Mouse (Mus musculus) liver, embryonic 13.5 days (tissue): Measurements from ENCODE around the gene Tut7. TPM values are rescaled to one million over a fixed set of nuclear protein-coding genes. Genes with fewer than 3 reads are reported as not detected.
"Not testable (repeated sequence)": the region's sequence is repeated elsewhere in the genome, so short reads cannot be mapped to it uniquely, and the experiment has no call there.

Source experiments
- ATAC-seq: fragments of 200-750 bp; cut with Nextera tagmentation; 2 replicates; pipeline ENCODE4 v1.8.0; 2017; ENCODE audit warnings: low read depth, mild to moderate bottlenecking, moderate number of reproducible peaks, moderate library complexity
- DNase-seq: peaks from one replicate; pipeline ENCODE4 v3.0.0; 2022
- H3K27ac ChIP-seq: fragments of 300-500 bp; sonication (generic); 2 replicates; pipeline ENCODE4 v1.5.1; 2015; ENCODE audit warnings: moderate library complexity, mild to moderate bottlenecking, inconsistent platforms
- H3K27me3 ChIP-seq: fragments of 300-500 bp; sonication (generic); 2 replicates; pipeline ENCODE4 v1.6.1; 2015; ENCODE audit warnings: mild to moderate bottlenecking, inconsistent platforms
- H3K36me3 ChIP-seq: fragments of 300-500 bp; sonication (generic); 2 replicates; pipeline ENCODE4 v1.6.1; 2015; ENCODE audit warnings: mild to moderate bottlenecking, inconsistent platforms
- H3K4me1 ChIP-seq: fragments of 300-500 bp; sonication (generic); replicated peaks from 2 replicates; pipeline ENCODE4 v1.6.1; 2015; ENCODE audit warnings: inconsistent platforms
- H3K4me2 ChIP-seq: fragments of 300-500 bp; sonication (generic); 2 replicates; pipeline ENCODE4 v1.6.1; 2015; ENCODE audit warnings: inconsistent platforms, mild to moderate bottlenecking, moderate library complexity
- H3K4me3 ChIP-seq: fragments of 300-500 bp; sonication (generic); replicated peaks from 2 replicates; pipeline ENCODE4 v1.5.1; 2015; ENCODE audit warnings: mild to moderate bottlenecking, inconsistent platforms
- H3K9ac ChIP-seq: fragments of 300-500 bp; sonication (generic); 2 replicates; pipeline ENCODE4 v1.6.1; 2015; ENCODE audit warnings: mild to moderate bottlenecking, inconsistent platforms
- H3K9me3 ChIP-seq: fragments of 300-500 bp; sonication (generic); replicated peaks from 2 replicates; pipeline ENCODE4 v1.6.1; 2016; ENCODE audit warnings: inconsistent platforms
- WGBS: fragments of 180-500 bp; shearing (Covaris S2); methylation state at CpG from one replicate; pipeline ENCODE4 v1.1.7; 2015; ENCODE audit not compliant: insufficient replicate concordance; 5-methylcytosine and 5-hydroxymethylcytosine counted together
- polyA plus RNA-seq: library from polyadenylated mRNA; unstranded; fragments of >200 nt; fragmentation: Nextera tagmentation; extraction: Ambion mirVana; gene quantifications from 2 replicates; pipeline ENCODE4 v1.2.1, GENCODE M21; 2015

Gene Tut7
- polyA plus RNA-seq, 1 experiment from 2014 or later, result 54.4 TPM

GRCm38 (mm10) chr13:59842226-59843210 lies 19.6 kb upstream of the Tut7 start:
- peak; percentile 65 for ATAC-seq
- Histone ChIP-seq H3K36me3 (no peaks in the 10 kb centered on the region), H3K27ac (peak overlapping the region; percentile 47; the same call in 1 of the 2 replicates), H3K9me3 (no peaks in the 10 kb centered on the region), H3K9ac (peak overlapping the region; percentile 61), H3K4me2 (peak overlapping the region; percentile 65), H3K4me1 (peaks cover 26% of the 10 kb centered on the region), H3K4me3 (peak overlapping the region; percentile 46), H3K27me3 (no peaks in the 10 kb centered on the region)
- 17% methylated on average over 16 of the region's 16 CpGs for WGBS
- DNase-seq, result peak; percentile 64

GRCm38 (mm10) chr13:59841761-59842160 lies 18.8 kb upstream of the Tut7 start:
- H3K4me2 ChIP-seq, result peak overlapping the region; percentile 65
- H3K36me3 ChIP-seq, H3K27me3 ChIP-seq, H3K4me3 ChIP-seq, DNase-seq, H3K9ac ChIP-seq, H3K9me3 ChIP-seq: not testable (repeated sequence)
- H3K27ac ChIP-seq, result peak overlapping the region; percentile 47
- peaks cover 30% of the 10 kb centered on the region for H3K4me1 ChIP-seq
- 0 out of 2 replicates have a peak, but pooled peaks have one; percentile 18 for ATAC-seq
- WGBS, result 82% methylated on average over 12 of the region's 14 CpGs

- Histone ChIP-seq H3K4me3 (no peak overlapping the region), H3K27ac (peak overlapping the region; percentile 59; the same call in 1 of the 2 replicates), H3K27me3 (no peaks in the 10 kb centered on the region), H3K4me2 (no peak overlapping the region), H3K9me3 (no peaks in the 10 kb centered on the region), H3K36me3 (no peaks in the 10 kb centered on the region), H3K4me1 (peaks cover 41% of the 10 kb centered on the region), H3K9ac (no peak overlapping the region)
- WGBS, result 61% methylated on average over 11 of the region's 11 CpGs
- peak; percentile 64 for ATAC-seq
- peak; percentile 82 for DNase-seq
These were observed 17.7 kb upstream of the Tut7 start for GRCm38 (mm10) chr13:59840429-59841169.

DNA sequence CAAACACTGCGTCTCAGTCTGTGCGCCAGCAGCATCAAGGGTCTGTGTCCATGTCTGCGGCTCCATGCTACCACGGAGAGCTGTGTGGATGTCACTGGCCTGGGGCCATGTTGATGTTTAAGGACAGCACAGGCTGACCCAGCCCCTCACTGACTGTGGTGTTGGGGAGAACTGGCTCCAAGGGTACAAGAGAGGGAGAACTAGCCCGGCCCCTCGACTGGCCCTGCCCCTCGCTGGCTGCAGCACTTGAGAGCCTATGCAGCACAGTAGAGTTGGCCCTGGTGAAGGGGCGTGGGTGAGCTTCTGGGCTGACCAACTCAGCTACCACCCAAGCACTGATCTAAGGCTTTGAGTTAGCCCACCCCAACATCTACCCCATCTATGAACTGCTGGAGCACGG lies 16.4 kb upstream of the Tut7 start:
- DNase-seq, result no peak
- no peaks in the 10 kb centered on the region for H3K9me3 ChIP-seq
- no peak overlapping the region for H3K4me3 ChIP-seq
- H3K27ac ChIP-seq, result peak overlapping the region; percentile 20
- H3K4me2 ChIP-seq, result no peak overlapping the region
- 85% methylated on average over 9 of the region's 9 CpGs for WGBS
- H3K9ac ChIP-seq, result no peak overlapping the region
- H3K4me1 ChIP-seq, result peaks cover 53% of the 10 kb centered on the region
- ATAC-seq, result no peak
- H3K27me3 ChIP-seq, result no peaks in the 10 kb centered on the region
- H3K36me3 ChIP-seq, result no peaks in the 10 kb centered on the region

GRCm38 (mm10) chr13:59838464-59838863 lies 15.5 kb upstream of the Tut7 start:
- Histone ChIP-seq H3K36me3 (no peaks in the 10 kb centered on the region), H3K27ac (0 out of 2 replicates have a peak overlapping the region, but pooled peaks have one; percentile 20), H3K9me3 (no peaks in the 10 kb centered on the region), H3K9ac (no peak overlapping the region), H3K4me1 (peaks cover 53% of the 10 kb centered on the region), H3K27me3 (no peaks in the 10 kb centered on the region), H3K4me3 (no peak overlapping the region), H3K4me2 (no peak overlapping the region)
- 81% methylated on average over 3 of the region's 3 CpGs for WGBS
- no peak for DNase-seq
- no peak for ATAC-seq

DNA sequence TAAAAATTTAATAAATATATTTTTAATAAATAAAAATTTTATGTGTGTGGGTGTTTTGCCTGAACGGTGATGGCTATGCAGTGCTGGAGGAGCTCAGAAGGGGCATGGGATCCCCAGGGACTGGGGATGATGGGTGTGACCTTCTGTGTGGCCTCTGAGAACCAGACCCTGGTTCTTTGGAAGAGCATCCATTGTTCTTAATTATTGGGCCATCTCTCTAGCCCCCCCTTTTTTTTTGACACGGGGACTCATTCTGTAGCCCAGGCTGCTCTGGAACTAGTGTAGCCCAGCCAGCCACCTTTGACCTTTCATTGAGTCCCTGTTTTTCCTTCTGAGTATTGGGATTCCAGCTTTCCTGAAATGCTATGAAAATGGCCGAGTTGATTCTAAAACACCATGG lies 13.9 kb upstream of the Tut7 start:
- H3K4me3 ChIP-seq, result no peak overlapping the region
- H3K27me3 ChIP-seq, result no peaks in the 10 kb centered on the region
- no peaks in the 10 kb centered on the region for H3K9me3 ChIP-seq
- no peak for ATAC-seq
- H3K36me3 ChIP-seq, result no peaks in the 10 kb centered on the region
- WGBS, result 55% methylated on average over 3 of the region's 3 CpGs
- no peak for DNase-seq
- H3K9ac ChIP-seq, result no peak overlapping the region
- no peak overlapping the region for H3K4me2 ChIP-seq
- H3K27ac ChIP-seq, result peak overlapping the region; percentile 53
- peaks cover 53% of the 10 kb centered on the region for H3K4me1 ChIP-seq

GRCm38 (mm10) chr13:59836101-59836798 lies 13.3 kb upstream of the Tut7 start:
- H3K9ac ChIP-seq, result peak overlapping the region; percentile 51
- peak overlapping the region; percentile 75 for H3K27ac ChIP-seq
- H3K36me3 ChIP-seq, result no peaks in the 10 kb centered on the region
- no peaks in the 10 kb centered on the region for H3K27me3 ChIP-seq
- 24% methylated on average over 14 of the region's 14 CpGs for WGBS
- H3K9me3 ChIP-seq, result no peaks in the 10 kb centered on the region
- DNase-seq, result no peak
- H3K4me1 ChIP-seq, result peaks cover 51% of the 10 kb centered on the region
- peak overlapping the region; percentile 52 for H3K4me2 ChIP-seq
- H3K4me3 ChIP-seq, result peak overlapping the region; percentile 9
- peak; percentile 42 for ATAC-seq

DNA sequence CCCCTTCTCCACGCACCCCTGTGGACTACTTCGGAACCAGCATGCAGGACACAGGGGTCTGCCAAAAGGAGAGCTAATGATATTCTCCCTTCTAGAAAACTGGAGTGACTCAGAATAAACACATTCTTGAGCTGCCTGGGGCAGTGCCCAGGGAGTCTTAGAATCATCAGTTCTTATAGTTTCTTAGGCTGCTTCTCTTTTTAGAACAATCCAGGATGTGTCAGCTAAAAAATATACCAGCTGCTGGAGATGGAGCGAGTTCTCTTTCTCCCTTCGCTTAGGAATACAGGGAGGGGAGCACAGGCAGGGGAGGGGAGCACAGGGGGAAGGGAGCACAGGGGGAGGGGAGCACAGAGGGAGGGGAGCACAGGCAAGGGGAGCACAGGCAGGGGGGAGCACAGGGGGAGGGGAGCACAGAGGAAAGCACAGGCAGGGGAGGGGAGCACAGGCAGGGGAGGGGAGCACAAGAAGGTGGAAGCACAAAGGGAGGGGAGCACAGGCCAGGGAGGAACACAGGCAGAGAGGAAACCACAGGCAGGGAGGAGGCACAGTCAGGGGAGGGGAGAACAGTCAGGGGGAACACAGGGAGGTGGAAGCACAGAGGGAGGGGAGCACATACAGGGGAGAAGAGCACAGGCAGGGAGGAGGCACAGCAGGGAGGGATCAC lies 12.0 kb upstream of the Tut7 start:
- no peak for DNase-seq
- Histone ChIP-seq H3K36me3 (no peaks in the 10 kb centered on the region), H3K27me3 (no peaks in the 10 kb centered on the region), H3K4me3 (no peak overlapping the region), H3K27ac (peak overlapping the region; percentile 75), H3K9me3 (no peaks in the 10 kb centered on the region), H3K9ac (0 out of 2 replicates have a peak overlapping the region, but pooled peaks have one; percentile 29), H3K4me1 (peaks cover 43% of the 10 kb centered on the region), H3K4me2 (no peak overlapping the region)
- WGBS, result 43% methylated on average over 4 of the region's 4 CpGs
- peak; percentile 37 for ATAC-seq

- no peaks in the 10 kb centered on the region for H3K27me3 ChIP-seq
- no peaks in the 10 kb centered on the region for H3K9me3 ChIP-seq
- peaks cover 37% of the 10 kb centered on the region for H3K4me1 ChIP-seq
- peak overlapping the region; percentile 21 for H3K4me2 ChIP-seq
- 74% methylated on average over 7 of the region's 7 CpGs for WGBS
- H3K9ac ChIP-seq, result no peak overlapping the region
- H3K4me3 ChIP-seq, result no peak overlapping the region
- ATAC-seq (no peak), DNase-seq (no peak)
- H3K36me3 ChIP-seq, result no peaks in the 10 kb centered on the region
- H3K27ac ChIP-seq, result no peak overlapping the region
These were observed 9.9 kb upstream of the Tut7 start for GRCm38 (mm10) chr13:59832871-59833270.

- no peak overlapping the region; the same call in 1 of the 2 replicates for H3K27ac ChIP-seq
- H3K9me3 ChIP-seq, result no peaks in the 10 kb centered on the region
- H3K4me1 ChIP-seq, result peaks cover 39% of the 10 kb centered on the region
- peak; percentile 29; the same call in 1 of the 2 replicates for ATAC-seq
- no peak overlapping the region for H3K4me3 ChIP-seq
- no peaks in the 10 kb centered on the region for H3K27me3 ChIP-seq
- H3K9ac ChIP-seq, result no peak overlapping the region; the same call in 1 of the 2 replicates
- WGBS, result 51% methylated on average over 7 of the region's 7 CpGs
- DNase-seq, result no peak
- no peaks in the 10 kb centered on the region for H3K36me3 ChIP-seq
- peak overlapping the region; percentile 21 for H3K4me2 ChIP-seq
These were observed 9.5 kb upstream of the Tut7 start for GRCm38 (mm10) chr13:59832454-59832853.
